Mouse (Mus musculus) monocyte, adult 2 months (primary cell): Measurements from ENCODE around the gene Ackr1.
"Not testable (repeated sequence)": the region's sequence is repeated elsewhere in the genome, so short reads cannot be mapped to it uniquely, and the experiment has no call there.

Source experiments
- DNase-seq, 2 experiments: peaks; one replicate each; pipeline ENCODE4 v3.0.0; 2022; ENCODE audit warnings: low spot score in 2 of 2, low read depth in 1 of 2

Ackr1 gene

GRCm38 (mm10) chr1:173349192-173349591 lies 15.6 kb upstream of the Ackr1 start:
- DNase-seq = no peak

- DNase-seq = no peak
Observed at GRCm38 (mm10) chr1:173348527-173348926, 15.0 kb upstream of the Ackr1 start.

DNA sequence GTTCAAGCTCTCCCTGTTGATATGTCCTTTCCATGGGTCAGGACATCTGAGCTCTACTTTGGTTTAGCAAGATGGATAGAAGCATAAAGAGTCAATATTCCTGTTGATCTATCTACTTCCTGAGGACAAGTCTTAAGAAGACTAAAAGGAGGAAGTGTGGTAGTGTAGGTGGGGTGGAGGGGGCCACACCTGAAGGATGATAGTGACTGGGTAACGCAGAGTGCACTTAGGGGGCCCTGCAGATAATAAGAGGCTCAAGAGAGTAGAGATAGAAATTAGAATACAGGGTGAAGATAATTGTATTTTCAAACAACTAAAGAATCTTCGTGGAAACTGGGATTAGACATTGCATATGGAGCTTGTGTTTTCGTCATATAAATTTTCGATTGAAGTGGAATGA lies 11.6 kb upstream of the Ackr1 start:
- no peak for DNase-seq

- DNase-seq = no peak
Observed at GRCm38 (mm10) chr1:173343934-173344333, 10.4 kb upstream of the Ackr1 start.

DNA sequence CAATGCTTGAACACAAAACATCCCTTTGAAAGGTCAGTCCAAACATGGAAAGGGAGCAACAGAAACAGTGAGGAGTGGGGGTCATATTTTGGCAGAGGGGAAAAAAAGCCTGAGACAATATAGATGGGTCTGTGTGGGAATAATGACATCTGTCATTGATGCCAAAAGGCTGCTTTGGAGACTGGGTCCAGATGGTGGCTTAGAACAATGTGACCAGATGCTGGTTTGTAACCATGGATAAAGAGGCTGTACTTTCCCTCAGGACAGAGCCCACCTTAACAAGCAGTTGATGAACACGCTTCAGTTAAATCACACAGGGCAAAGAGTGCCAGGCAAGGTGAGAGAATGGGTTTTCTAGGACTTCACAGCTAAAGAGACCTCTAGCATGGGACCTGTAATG lies 8.9 kb upstream of the Ackr1 start:
- DNase-seq = no peak

GRCm38 (mm10) chr1:173339543-173339942 lies 6.0 kb upstream of the Ackr1 start:
- peak; percentile 6 to 13 for DNase-seq

GRCm38 (mm10) chr1:173337008-173337407 lies 3.5 kb upstream of the Ackr1 start:
- DNase-seq = no peak

- DNase-seq = no peak
Observed at GRCm38 (mm10) chr1:173335903-173336302, 2.4 kb upstream of the Ackr1 start.

GRCm38 (mm10) chr1:173332418-173332817 lies 1.1 kb downstream of the Ackr1 start:
- DNase-seq = no peak

DNA sequence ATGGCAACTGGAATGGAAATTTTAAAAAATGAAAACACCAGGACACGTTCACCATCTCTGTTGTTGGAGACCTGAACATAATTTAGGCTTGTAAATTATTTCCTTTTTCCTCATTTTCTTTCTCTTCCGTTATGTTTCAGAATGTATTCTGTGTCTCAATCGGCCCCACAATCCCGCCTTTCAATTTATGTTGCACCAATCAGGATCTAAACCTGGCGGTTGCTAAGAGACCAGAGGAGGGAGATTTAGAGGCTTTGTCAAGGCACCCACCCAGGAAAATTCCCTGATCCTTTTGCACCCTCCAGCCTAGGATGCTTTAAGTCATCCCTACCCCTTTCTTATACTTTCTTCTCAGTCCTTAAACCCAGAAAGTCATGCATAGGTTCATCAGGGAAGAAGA lies 3.8 kb downstream of the Ackr1 start:
- DNase-seq = no peak

DNA sequence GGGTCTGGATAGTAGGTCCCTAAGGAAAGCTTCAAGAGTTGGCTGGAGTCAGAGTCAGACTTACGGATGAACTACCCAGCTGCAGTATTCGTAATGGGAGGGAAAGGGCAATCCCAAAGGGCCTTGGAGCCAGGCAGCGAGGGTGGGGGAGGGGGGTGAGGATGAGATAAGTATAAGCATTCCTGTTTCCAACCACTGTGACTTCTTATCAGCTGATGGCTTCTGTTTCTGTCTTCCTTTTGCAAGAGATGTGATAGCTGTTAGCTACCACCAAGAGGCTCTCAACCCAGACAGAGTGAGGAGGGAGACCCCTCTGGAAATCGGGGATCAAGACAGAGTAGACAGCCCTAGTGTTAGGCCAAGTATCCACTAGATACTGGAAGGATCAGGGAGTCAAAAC lies 4.4 kb downstream of the Ackr1 start:
- DNase-seq = no peak

DNA sequence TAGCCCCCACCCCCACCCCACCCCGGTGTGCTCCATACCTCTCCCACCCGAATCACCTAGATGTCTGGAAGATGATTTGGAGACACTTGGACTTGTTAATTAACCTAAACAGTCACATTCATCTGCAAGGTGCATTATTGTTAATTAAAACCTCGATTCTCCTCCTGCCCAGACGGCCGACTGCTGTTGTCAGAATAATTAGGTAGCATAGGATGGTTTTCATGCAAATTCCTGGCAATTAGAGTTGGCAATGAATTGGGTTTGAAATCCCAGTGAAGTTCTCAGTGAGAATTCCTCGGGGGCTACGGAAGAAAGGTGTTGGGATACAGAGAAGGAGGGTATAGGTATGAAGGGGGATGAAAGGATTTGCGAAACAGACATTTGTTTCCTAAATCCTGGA lies 5.1 kb downstream of the Ackr1 start:
- DNase-seq = no peak

GRCm38 (mm10) chr1:173326552-173326951 lies 7.0 kb downstream of the Ackr1 start:
- no peak for DNase-seq

- no peak for DNase-seq
Observed at GRCm38 (mm10) chr1:173325395-173325794, 8.2 kb downstream of the Ackr1 start.

DNA sequence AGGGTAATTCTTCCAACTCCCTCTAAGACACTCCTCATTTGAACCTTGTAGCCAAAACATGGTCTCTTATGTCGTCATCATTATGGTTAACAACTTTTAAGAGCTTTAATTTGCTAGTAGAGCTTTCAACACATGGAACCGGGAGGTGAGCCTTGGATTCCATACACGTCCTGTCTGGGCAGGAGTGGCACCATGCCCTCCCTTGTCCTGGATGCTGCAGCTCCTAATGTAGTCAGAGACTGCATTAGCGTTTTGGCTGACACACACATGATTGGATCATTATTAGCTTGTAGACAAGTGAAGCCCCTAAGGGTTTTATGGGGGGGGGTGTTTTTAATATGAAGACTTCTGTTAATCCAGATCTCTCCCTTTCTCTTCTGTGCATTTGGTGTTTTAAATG lies 8.6 kb downstream of the Ackr1 start:
- no peak for DNase-seq

GRCm38 (mm10) chr1:173323839-173324585 lies 9.5 kb downstream of the Ackr1 start:
- DNase-seq = no peak

GRCm38 (mm10) chr1:173322249-173322627 lies 11.3 kb downstream of the Ackr1 start:
- DNase-seq = no peak

DNA sequence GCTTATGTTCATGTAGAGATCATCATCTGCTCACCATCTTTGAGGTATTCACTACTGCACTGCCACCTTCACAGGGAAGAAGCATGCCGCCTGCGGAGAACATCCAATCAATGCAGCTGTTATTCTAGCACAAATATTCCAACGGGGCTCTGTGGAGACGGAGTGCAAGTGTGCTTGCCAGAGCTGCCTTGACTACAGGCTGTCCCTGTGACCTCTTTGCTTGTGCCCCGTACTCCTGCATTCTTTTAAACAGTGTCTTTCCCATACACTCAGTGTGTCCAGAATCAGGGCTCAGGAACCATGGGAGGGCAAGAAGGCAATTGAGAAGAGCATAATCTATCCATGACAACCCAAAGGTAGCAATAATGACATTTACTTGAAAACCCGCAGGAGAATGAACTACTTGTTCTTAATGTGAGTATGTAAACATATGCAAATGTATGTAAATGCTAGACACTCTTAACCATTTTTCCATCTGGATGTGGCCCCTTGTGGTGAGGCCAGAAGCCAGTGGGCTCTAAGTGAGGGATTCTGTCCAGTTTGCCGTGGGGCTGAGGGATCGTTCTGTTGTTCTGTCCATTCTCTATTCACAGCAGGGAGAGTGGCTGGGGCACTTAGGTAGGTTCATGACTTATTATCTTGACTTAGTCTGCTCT lies 11.8 kb downstream of the Ackr1 start:
- DNase-seq = no peak

- no peak for DNase-seq
Observed at GRCm38 (mm10) chr1:173317925-173318477, 15.5 kb downstream of the Ackr1 start.

- no peak for DNase-seq
Observed at GRCm38 (mm10) chr1:173315725-173316124, 17.8 kb downstream of the Ackr1 start.

- DNase-seq = not testable (repeated sequence)
Observed at GRCm38 (mm10) chr1:173313535-173314050, 20.0 kb downstream of the Ackr1 start.

DNA sequence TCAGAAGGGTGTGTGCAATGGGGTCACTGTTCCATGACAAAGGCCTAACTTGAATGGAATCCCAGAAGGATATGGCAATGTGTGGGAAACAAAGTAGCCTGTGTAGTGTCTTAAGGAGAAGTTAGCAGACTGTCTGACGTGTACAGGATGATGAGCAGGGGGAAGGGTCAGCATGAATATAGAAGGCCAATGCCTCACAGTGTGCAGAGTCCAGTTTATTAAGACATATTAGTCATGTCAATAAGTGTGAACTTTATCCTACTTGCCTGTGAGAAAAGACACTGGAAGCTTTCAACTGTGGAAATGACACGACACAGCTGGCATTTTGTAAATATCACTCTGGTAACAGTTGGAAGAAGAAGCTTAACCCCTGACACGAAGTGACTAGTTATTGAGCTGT lies 30.8 kb downstream of the Ackr1 start:
- not testable (repeated sequence) for DNase-seq
